Mouse (Mus musculus) hindbrain, embryonic 15.5 days (tissue): Measurements from ENCODE around the gene Itm2b. TPM values are rescaled to one million over a fixed set of nuclear protein-coding genes. Genes with fewer than 3 reads are reported as not detected.
A peak's percentile ranks its signal among the peaks of the same experiment; 100 is the strongest.

Source experiments
- ATAC-seq: fragments of 200-750 bp; cut with Nextera tagmentation; 2 replicates; pipeline ENCODE4 v1.8.0; 2017; ENCODE audit warnings: low read depth, moderate number of reproducible peaks, moderate TSS enrichment; ENCODE audit not compliant: low FRiP score
- H3K27ac ChIP-seq: fragments of 300-500 bp; sonication (generic); replicated peaks from 2 replicates; pipeline ENCODE4 v1.5.1; 2015; ENCODE audit warnings: mild to moderate bottlenecking, inconsistent platforms
- H3K27me3 ChIP-seq: fragments of 300-500 bp; sonication (generic); 2 replicates; pipeline ENCODE4 v1.6.1; 2015; ENCODE audit warnings: control low read depth, inconsistent platforms
- H3K36me3 ChIP-seq: fragments of 300-500 bp; sonication (generic); 2 replicates; pipeline ENCODE4 v1.6.1; 2015; ENCODE audit warnings: control low read depth, inconsistent platforms
- H3K4me1 ChIP-seq: fragments of 300-500 bp; sonication (generic); replicated peaks from 2 replicates; pipeline ENCODE4 v1.6.1; 2015; ENCODE audit warnings: control low read depth, inconsistent platforms
- H3K4me2 ChIP-seq: fragments of 300-500 bp; sonication (generic); 2 replicates; pipeline ENCODE4 v1.6.1; 2015; ENCODE audit warnings: moderate library complexity, mild to moderate bottlenecking, inconsistent platforms
- H3K4me3 ChIP-seq: fragments of 300-500 bp; sonication (generic); 2 replicates; pipeline ENCODE4 v1.5.1; 2015; ENCODE audit warnings: mild to moderate bottlenecking, inconsistent platforms
- H3K9ac ChIP-seq: fragments of 300-500 bp; sonication (generic); 2 replicates; pipeline ENCODE4 v1.6.1; 2015; ENCODE audit warnings: inconsistent platforms
- H3K9me3 ChIP-seq: fragments of 300-500 bp; sonication (generic); 2 replicates; pipeline ENCODE4 v1.6.1; 2016; ENCODE audit warnings: control low read depth, inconsistent platforms
- WGBS: fragments of 180-500 bp; shearing (Covaris S2); methylation state at CpG from one replicate; pipeline ENCODE4 v1.1.7; 2015; 5-methylcytosine and 5-hydroxymethylcytosine counted together
- polyA plus RNA-seq: library from polyadenylated mRNA; unstranded; fragments of >200 nt; fragmentation: Nextera tagmentation; extraction: Ambion mirVana; gene quantifications from 2 replicates; pipeline ENCODE4 v1.2.1, GENCODE M21; 2015

The Itm2b gene
- polyA plus RNA-seq = 709 and 713 TPM in 2 replicates

DNA sequence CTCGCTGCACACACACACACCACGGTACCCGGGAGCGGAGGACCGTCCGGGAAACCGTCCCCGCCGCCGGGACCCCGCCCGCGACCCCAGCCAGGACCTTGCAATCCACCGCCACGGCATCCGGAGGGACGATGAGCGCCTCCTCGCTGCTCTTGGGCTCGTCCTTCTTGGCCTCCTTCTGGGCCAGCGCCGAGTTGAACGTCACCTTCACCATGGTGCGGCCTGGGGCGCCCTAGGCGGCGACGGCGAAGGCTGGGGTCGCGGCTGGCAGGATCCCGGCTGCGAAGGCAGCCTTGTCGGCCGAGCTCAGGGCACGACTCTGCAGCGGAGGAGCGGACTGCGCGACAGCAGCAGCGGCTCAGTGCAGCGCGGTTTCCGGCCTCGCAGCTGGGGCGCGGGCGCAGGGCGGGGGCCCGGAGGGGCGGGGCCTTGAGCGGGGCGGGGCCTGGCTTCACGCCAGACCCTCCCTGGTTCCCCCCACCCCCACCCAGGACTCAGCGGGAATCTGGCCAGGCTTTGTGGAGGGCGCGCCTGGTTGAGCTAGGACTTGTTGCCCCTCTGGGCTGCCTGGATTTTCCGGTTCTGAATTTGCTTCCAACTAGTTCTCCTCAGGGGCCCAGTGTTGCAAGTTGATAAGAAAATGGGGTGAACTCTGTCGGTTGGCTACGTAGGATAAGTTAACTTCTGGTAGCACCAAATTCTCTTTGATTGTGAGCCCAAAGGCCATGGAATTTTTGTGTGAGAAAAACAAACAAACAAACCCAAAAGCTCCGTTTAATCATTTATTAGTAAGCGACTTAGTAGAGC, at the start of gene Itm2b:
Itm2b (minus strand) TSS at position 377 of the 807 bp plus-strand sequence.
- Histone ChIP-seq H3K4me3 (peak within 1 kb of the TSS; percentile 100), H3K9me3 (no peaks in the 10 kb centered on the region), H3K4me1 (peaks cover 37% of the 10 kb centered on the region), H3K9ac (peak within 1 kb of the TSS; percentile 100), H3K27me3 (no peaks in the 10 kb centered on the region), H3K36me3 (no peaks in the 10 kb centered on the region), H3K27ac (peak within 1 kb of the TSS; percentile 98), H3K4me2 (peak within 1 kb of the TSS; percentile 53)
- whole genome bisulfite sequencing = under 1% methylated on average over 57 of the region's 62 CpGs
- peak; percentile 94 for ATAC-seq

DNA sequence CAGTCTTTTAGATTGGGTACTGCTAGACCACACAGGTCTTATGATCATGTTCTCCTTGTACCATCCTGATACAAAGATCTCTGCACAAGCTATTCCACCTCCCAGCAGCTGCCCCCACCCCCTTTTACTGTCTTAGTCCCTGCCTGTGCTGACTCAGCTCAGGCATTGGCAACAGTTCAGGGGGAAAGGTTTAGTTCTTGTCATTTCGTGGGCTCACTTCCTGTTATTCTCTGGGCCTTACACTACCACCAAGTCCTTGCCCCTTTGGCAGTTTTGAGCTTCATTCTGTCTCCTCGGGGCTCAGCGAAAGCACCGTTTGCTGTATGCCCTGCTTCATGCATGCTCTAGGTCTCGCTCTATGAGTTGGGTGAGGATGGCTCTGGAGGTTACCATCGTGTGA, 48.4 kb upstream of the Itm2b start:
- no peaks in the 10 kb centered on the region for H3K27me3 ChIP-seq
- no peak overlapping the region for H3K9ac ChIP-seq
- H3K9me3 ChIP-seq = no peaks in the 10 kb centered on the region
- no peak overlapping the region for H3K4me2 ChIP-seq
- 89% methylated on average over 6 of the region's 6 CpGs for WGBS
- H3K27ac ChIP-seq = no peak overlapping the region
- ATAC-seq = no peak
- 0 out of 2 replicates have a peak, but pooled peaks cover 3% of the 10 kb centered on the region for H3K4me1 ChIP-seq
- H3K4me3 ChIP-seq = no peak overlapping the region
- no peaks in the 10 kb centered on the region for H3K36me3 ChIP-seq

DNA sequence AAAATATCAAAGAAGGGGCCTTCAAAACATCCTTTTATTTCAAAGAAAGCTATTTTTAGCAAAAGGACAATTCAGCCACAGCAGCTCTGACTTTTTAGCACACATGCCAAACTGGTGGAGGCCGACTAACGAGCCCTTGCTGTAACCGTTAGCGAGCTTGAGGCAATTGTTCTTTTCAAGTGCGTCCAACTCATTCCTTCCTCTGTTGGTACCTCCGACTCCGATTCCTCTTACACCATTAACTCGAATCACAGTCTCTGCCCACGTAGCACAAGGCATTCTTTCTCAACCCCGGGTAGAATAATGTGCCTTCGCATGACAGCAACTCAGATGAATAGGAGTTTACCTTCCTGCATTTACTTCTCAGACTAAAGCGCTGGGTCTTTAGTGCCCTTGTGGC, 45.5 kb upstream of the Itm2b start:
- H3K36me3 ChIP-seq = no peaks in the 10 kb centered on the region
- no peak overlapping the region for H3K4me3 ChIP-seq
- no peak overlapping the region for H3K4me2 ChIP-seq
- no peaks in the 10 kb centered on the region for H3K9me3 ChIP-seq
- no peak overlapping the region for H3K27ac ChIP-seq
- no peak for ATAC-seq
- 0 out of 2 replicates have a peak, but pooled peaks cover 6% of the 10 kb centered on the region for H3K4me1 ChIP-seq
- no peaks in the 10 kb centered on the region for H3K27me3 ChIP-seq
- no peak overlapping the region for H3K9ac ChIP-seq
- WGBS = 40% methylated on average over 12 of the region's 12 CpGs

DNA sequence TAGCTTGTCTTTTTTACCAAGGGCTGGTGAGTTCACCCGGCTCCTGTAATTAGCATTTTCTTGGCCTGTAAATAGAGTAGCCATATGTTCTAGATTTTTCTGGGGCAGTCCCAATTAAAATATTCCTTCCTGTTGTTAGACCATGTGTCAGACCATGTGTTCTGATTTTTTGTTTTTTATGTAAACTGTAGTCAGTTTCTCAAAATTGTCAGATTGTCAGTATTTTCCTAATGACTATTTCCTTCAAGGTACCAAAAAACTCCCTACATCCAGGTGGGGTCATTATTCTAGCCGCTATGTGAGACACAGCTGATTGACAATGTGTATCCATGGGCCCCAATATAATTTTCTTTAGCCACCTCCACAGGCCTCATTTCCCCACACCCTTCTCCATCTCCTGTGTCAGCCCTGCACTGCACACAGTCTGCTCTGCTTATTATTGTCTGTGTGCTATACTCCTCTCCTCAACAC, 40.5 kb upstream of the Itm2b start:
- 64% methylated on average over 2 of the region's 2 CpGs for WGBS
- ATAC-seq = no peak

DNA sequence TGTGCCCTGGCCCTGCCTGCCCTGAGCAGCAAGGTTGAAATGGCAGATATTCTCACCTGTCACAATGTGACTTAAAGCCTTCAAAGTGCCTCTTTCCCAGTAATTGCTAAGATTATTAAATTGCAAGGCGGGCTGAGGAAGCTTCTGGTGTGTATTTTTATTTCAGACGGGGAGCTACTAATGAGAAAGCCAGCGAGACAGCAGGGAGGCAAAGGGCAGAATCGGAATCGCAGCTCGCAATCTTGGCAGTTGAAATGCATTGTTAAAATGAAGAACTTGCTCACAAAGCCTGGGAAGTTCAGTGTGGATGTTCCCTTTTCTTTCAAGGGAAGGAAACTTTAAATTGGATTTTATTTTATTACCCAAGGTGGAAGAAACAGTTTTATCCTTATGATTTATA, 39.9 kb upstream of the Itm2b start:
- Histone ChIP-seq H3K36me3 (no peaks in the 10 kb centered on the region), H3K4me3 (no peak overlapping the region), H3K9me3 (no peaks in the 10 kb centered on the region), H3K9ac (no peak overlapping the region), H3K27me3 (no peaks in the 10 kb centered on the region), H3K27ac (0 out of 2 replicates have a peak overlapping the region, but pooled peaks have one; percentile 20), H3K4me2 (no peak overlapping the region), H3K4me1 (0 out of 2 replicates have a peak, but pooled peaks cover 3% of the 10 kb centered on the region)
- 52% methylated on average over 6 of the region's 6 CpGs for WGBS
- ATAC-seq = no peak

More for the DNA sequence above, 40.5 kb upstream of the Itm2b start:
- Histone ChIP-seq H3K4me2 (no peak overlapping the region), H3K4me3 (no peak overlapping the region), H3K9me3 (no peaks in the 10 kb centered on the region), H3K27ac (0 out of 2 replicates have a peak overlapping the region, but pooled peaks have one; percentile 14), H3K9ac (no peak overlapping the region), H3K4me1 (0 out of 2 replicates have a peak, but pooled peaks cover 4% of the 10 kb centered on the region), H3K36me3 (no peaks in the 10 kb centered on the region), H3K27me3 (no peaks in the 10 kb centered on the region)

DNA sequence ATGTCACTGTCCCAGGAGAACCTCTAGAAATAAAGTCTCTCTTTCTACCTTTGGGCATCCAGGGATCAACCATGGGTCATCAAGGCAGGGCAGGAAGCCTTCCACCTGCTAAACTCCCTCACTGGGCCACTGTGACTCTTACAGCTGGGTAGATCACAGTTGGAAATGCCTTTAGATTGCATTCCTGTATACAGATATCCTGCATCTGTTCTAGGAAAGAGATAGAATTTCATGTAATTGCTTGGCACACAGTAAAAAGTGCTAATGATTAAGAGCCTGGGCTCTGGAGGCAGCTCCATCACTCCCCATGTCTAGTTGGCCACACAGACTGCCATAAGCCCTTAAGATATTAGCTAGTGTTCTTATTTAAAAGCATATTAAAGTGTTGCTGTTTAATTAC, 38.5 kb upstream of the Itm2b start:
- no peak for ATAC-seq
- 0 out of 2 replicates have a peak, but pooled peaks cover 3% of the 10 kb centered on the region for H3K4me1 ChIP-seq
- no peak overlapping the region for H3K4me2 ChIP-seq
- no peak overlapping the region for H3K4me3 ChIP-seq
- no peaks in the 10 kb centered on the region for H3K9me3 ChIP-seq
- no peaks in the 10 kb centered on the region for H3K27me3 ChIP-seq
- H3K27ac ChIP-seq = no peak overlapping the region
- no peaks in the 10 kb centered on the region for H3K36me3 ChIP-seq
- H3K9ac ChIP-seq = no peak overlapping the region

DNA sequence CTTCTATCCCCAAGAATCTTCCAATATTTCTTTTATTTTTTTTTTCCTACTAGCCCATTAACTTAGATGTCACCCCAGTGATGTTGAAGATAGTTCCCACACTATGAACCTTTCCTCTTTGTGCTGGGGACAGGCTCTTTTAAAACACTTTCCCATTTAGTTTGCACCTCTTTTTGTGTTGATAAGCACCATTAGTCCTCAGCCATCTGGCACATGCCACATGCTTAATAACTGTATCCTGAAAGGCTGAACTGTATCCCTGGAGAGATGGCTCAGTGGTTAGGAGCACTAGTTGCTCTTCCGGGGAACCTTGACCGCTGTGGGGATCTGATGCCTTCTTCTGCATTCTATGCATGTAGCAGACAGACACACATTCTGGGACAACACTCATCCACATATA, 37.5 kb upstream of the Itm2b start:
- Histone ChIP-seq H3K9ac (no peak overlapping the region), H3K4me2 (no peak overlapping the region), H3K4me1 (0 out of 2 replicates have a peak, but pooled peaks cover 3% of the 10 kb centered on the region), H3K27ac (no peak overlapping the region), H3K4me3 (no peak overlapping the region), H3K9me3 (no peaks in the 10 kb centered on the region), H3K36me3 (no peaks in the 10 kb centered on the region), H3K27me3 (no peaks in the 10 kb centered on the region)
- ATAC-seq = no peak
- WGBS = 83% methylated on average over 2 of the region's 2 CpGs

DNA sequence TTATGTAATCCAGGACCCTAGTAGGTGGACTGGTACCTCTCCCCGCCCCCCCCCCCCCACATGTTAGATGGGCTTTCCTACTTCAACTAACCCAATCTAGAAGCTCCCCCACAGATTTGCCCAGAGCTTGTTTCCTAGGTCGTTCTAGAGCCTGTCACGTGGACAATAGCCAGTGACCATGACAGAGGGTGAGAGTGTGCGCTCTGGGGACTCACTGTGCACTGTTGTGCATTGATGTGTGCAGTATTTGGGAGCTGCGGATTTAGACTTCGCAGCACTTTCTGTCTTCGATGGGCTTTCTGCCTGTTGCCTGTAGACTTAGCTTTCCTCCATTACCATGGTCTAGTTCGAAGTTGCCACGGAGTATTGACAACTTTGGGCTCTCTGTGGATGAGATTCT, 36.5 kb upstream of the Itm2b start:
- Histone ChIP-seq H3K36me3 (no peaks in the 10 kb centered on the region), H3K4me2 (no peak overlapping the region), H3K9me3 (no peaks in the 10 kb centered on the region), H3K9ac (no peak overlapping the region), H3K27me3 (no peaks in the 10 kb centered on the region), H3K4me3 (no peak overlapping the region), H3K27ac (no peak overlapping the region), H3K4me1 (0 out of 2 replicates have a peak, but pooled peaks cover 3% of the 10 kb centered on the region)
- no peak for ATAC-seq
- 79% methylated on average over 9 of the region's 9 CpGs for WGBS

DNA sequence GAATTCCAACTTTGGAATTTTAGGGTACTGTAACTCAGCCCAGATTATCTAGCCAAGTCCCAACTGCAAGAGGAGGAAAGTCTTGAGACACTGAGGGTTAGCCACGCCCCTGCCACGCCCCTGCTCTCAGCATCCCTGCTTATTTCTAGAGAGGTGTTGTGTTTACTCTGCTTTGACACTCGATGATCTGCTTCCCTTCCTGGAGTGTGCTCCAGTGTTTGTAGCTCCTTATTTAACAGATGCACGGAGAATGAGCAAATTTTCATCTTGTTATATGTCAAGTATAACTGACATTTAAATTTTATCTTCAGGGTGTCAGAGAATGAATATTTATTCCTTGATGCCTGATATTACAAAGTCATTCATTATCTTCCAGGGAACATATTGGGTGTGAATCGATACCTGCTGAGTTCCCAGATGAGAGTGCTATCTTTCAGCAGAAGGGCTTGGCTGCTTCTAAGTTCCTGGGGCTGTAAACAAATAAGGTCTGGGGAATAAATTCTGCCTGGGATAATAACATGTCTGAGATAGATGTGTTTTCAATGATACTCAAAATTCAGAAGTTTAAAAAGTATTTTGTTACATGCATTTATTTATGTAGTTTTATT, 35.2 kb upstream of the Itm2b start:
- Histone ChIP-seq H3K4me2 (no peak overlapping the region), H3K4me1 (peaks cover 5% of the 10 kb centered on the region; the same call in 1 of the 2 replicates), H3K36me3 (no peaks in the 10 kb centered on the region), H3K9ac (no peak overlapping the region), H3K27me3 (no peaks in the 10 kb centered on the region), H3K27ac (no peak overlapping the region), H3K9me3 (no peaks in the 10 kb centered on the region), H3K4me3 (no peak overlapping the region)
- no peak for ATAC-seq
- WGBS = 31% methylated on average over 5 of the region's 5 CpGs

DNA sequence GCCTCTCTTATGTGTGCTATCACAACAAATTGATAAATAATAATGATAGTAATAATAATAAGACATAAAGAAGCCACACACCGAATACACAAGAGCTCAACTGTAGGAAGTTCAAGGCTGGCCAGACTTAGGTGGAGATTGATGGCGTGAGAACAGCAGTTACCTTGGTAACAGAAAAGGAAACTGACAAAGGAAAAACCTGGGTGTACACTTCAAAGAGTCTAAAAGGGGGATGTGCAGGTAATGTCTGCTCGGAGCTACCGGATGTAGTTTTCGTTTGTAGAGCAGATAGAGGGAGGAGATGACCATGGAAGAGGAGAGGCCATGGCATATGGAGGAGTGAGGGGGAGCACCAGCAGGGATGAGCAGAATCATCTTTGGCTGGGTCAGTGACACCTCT, 31.4 kb upstream of the Itm2b start:
- Histone ChIP-seq H3K27ac (no peak overlapping the region), H3K27me3 (no peaks in the 10 kb centered on the region), H3K9ac (no peak overlapping the region), H3K9me3 (no peaks in the 10 kb centered on the region), H3K4me2 (no peak overlapping the region), H3K4me1 (peaks cover 6% of the 10 kb centered on the region; the same call in 1 of the 2 replicates), H3K4me3 (no peak overlapping the region), H3K36me3 (no peaks in the 10 kb centered on the region)
- no peak for ATAC-seq
- WGBS = 86% methylated on average over 5 of the region's 5 CpGs

DNA sequence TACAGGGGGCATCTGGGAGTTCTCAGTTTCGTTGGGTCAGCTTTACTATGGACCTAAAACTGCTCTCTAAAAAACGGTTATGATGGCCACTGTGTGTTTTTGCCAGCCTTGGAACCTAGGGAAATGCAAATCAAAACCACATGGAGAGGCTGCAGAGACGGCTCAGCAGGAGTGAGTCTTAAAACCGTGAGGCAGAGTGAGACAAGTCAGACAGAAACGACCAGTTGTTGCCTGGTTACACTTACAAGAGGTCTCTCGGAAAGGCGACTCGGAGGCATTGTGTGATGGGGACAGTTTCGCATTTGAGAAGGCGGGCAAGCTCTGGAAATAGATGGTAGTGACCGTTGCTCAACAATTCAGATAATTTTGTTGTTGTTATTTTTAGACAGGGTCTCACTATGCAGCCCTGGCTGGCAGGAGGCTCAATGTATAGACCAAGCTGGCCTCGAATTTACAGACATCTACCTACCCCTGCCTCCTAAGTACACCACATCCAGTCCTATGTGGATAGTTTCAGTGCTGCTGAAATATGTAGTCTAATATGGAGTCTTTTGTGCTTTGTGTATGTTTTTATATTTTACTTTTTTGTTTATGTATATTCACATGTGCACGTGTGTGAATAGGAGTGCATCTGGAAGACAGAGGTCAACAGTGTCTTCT, 30.4 kb upstream of the Itm2b start:
- H3K36me3 ChIP-seq = no peaks in the 10 kb centered on the region
- H3K27ac ChIP-seq = no peak overlapping the region
- WGBS = 18% methylated on average over 13 of the region's 13 CpGs
- peaks cover 6% of the 10 kb centered on the region; the same call in 1 of the 2 replicates for H3K4me1 ChIP-seq
- no peak overlapping the region for H3K9ac ChIP-seq
- H3K4me2 ChIP-seq = peak overlapping the region; percentile 27
- no peak for ATAC-seq
- H3K27me3 ChIP-seq = no peaks in the 10 kb centered on the region
- H3K9me3 ChIP-seq = no peaks in the 10 kb centered on the region
- no peak overlapping the region for H3K4me3 ChIP-seq

DNA sequence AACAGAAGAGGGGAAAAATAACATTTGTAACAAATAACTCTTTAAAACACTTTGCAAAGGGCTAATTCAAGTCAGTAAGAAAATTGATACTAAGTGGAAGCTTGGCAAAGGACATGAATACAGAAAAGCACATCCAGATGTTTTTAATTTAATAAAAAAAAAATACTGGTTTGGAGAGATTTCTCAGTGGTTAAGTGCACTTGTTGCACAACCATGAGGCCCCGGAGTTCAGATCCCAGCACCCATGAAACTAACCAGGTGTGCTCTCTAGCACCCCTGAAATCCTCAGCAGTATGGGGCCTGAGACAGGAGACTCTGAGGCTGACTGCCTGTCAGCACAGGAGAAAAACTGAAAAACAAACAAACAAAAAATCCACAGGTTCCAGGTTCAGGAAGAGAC, 26.6 kb upstream of the Itm2b start:
- peaks cover 6% of the 10 kb centered on the region; the same call in 1 of the 2 replicates for H3K4me1 ChIP-seq
- no peaks in the 10 kb centered on the region for H3K9me3 ChIP-seq
- H3K4me2 ChIP-seq = no peak overlapping the region
- no peak overlapping the region for H3K9ac ChIP-seq
- H3K36me3 ChIP-seq = no peaks in the 10 kb centered on the region
- no peaks in the 10 kb centered on the region for H3K27me3 ChIP-seq
- H3K4me3 ChIP-seq = no peak overlapping the region
- WGBS = 91% methylated on average over 1 of the region's 1 CpGs
- H3K27ac ChIP-seq = no peak overlapping the region
- ATAC-seq = no peak
